Mouse (Mus musculus): ENCODE measurements at regions not wholly inside any gene's neighbourhood (a gene's known extent, or its start where the extent isn't known, plus 50 kb on each side); places are given as distances from the start of the nearest gene placed in this dataset.

GRCm38 (mm10) chr13:42575725-42576426 lies 104.5 kb upstream of the Phactr1 start:
- Histone ChIP-seq H3K27me3 (ENCODE audit: control insufficient read depth, insufficient read depth, insufficient read length) (no peaks in the 10 kb centered on the region), H3K79me3 (ENCODE audit: low read depth) (no peaks in the 10 kb centered on the region), H3K79me2 (ENCODE audit: control insufficient read depth, insufficient read depth) (no peaks in the 10 kb centered on the region), H3K36me3 (ENCODE audit: control insufficient read depth, insufficient read depth) (no peaks in the 10 kb centered on the region), H3ac (ENCODE audit: control insufficient read depth, insufficient read length, low read depth) (no peak overlapping the region), H3K4me3 (ENCODE audit: insufficient read depth, poor library complexity, severe bottlenecking) (no peak overlapping the region)
- TF ChIP-seq MAX (IDR thresholded peaks at IDR 0.05) (no peak), CEBPB (IDR thresholded peaks at IDR 0.05; ENCODE audit: low read depth) (peak; percentile 63), MYOG (IDR thresholded peaks at IDR 0.05; ENCODE audit: control insufficient read depth, extremely low read depth, insufficient read length) (no peak), USF1 (IDR thresholded peaks at IDR 0.05; ENCODE audit: low read depth) (no peak), CTCF (IDR thresholded peaks at IDR 0.05; ENCODE audit: control insufficient read depth, insufficient read depth, insufficient read length) (peak; percentile 71)

GRCm38 (mm10) chr13:42579471-42579870 lies 101.0 kb upstream of the Phactr1 start:
- no peaks in the 10 kb centered on the region for H3K79me3 ChIP-seq (ENCODE audit: low read depth)
- TF ChIP-seq MYOD1 (IDR thresholded peaks at IDR 0.05; ENCODE audit: control insufficient read depth, insufficient read length, low read depth), result no peak
- no peak for TF ChIP-seq MAX (IDR thresholded peaks at IDR 0.05)
- TF ChIP-seq MYOG (IDR thresholded peaks at IDR 0.05; ENCODE audit: control insufficient read depth, extremely low read depth, insufficient read length), result no peak
- H3K79me2 ChIP-seq (ENCODE audit: control insufficient read depth, insufficient read depth), result no peaks in the 10 kb centered on the region
- H3K27me3 ChIP-seq (ENCODE audit: control insufficient read depth, insufficient read depth, insufficient read length), result no peaks in the 10 kb centered on the region
- no peak overlapping the region for H3ac ChIP-seq (ENCODE audit: control insufficient read depth, insufficient read length, low read depth)
- no peak overlapping the region for H3K4me3 ChIP-seq (ENCODE audit: insufficient read depth, poor library complexity, severe bottlenecking)
- no peaks in the 10 kb centered on the region for H3K36me3 ChIP-seq (ENCODE audit: control insufficient read depth, insufficient read depth)

GRCm38 (mm10) chr13:42589136-42589535 lies 91.3 kb upstream of the Phactr1 start:
- TF ChIP-seq MYOD1 (IDR thresholded peaks at IDR 0.05; ENCODE audit: control insufficient read depth, insufficient read length, low read depth) (no peak), MYOG (IDR thresholded peaks at IDR 0.05; ENCODE audit: control insufficient read depth, extremely low read depth, insufficient read length) (no peak), FOSL1 (IDR thresholded peaks at IDR 0.05; ENCODE audit: insufficient read depth, low read length, poor library complexity, severe bottlenecking) (no peak), CTCF (IDR thresholded peaks at IDR 0.05; ENCODE audit: control insufficient read depth, insufficient read depth, insufficient read length) (no peak), MAX (IDR thresholded peaks at IDR 0.05) (no peak)
- Histone ChIP-seq H3K36me3 (ENCODE audit: control insufficient read depth, insufficient read depth) (no peaks in the 10 kb centered on the region), H3K27me3 (ENCODE audit: control insufficient read depth, insufficient read depth, insufficient read length) (no peaks in the 10 kb centered on the region), H3ac (ENCODE audit: control insufficient read depth, insufficient read length, low read depth) (no peak overlapping the region), H3K4me3 (ENCODE audit: insufficient read depth, poor library complexity, severe bottlenecking) (no peak overlapping the region), H3K79me3 (ENCODE audit: low read depth) (no peaks in the 10 kb centered on the region), H3K79me2 (ENCODE audit: control insufficient read depth, insufficient read depth) (no peaks in the 10 kb centered on the region)

- H3K79me2 ChIP-seq (ENCODE audit: control insufficient read depth, insufficient read depth), result no peaks in the 10 kb centered on the region
- TF ChIP-seq MAX (IDR thresholded peaks at IDR 0.05), result no peak
- no peak for TF ChIP-seq MYOG (IDR thresholded peaks at IDR 0.05; ENCODE audit: control insufficient read depth, extremely low read depth, insufficient read length)
- no peak for TF ChIP-seq USF1 (IDR thresholded peaks at IDR 0.05; ENCODE audit: low read depth)
- no peak for TF ChIP-seq CEBPB (IDR thresholded peaks at IDR 0.05; ENCODE audit: low read depth)
- no peak for TF ChIP-seq MYOD1 (IDR thresholded peaks at IDR 0.05; ENCODE audit: control insufficient read depth, insufficient read length, low read depth)
- TF ChIP-seq FOSL1 (IDR thresholded peaks at IDR 0.05; ENCODE audit: insufficient read depth, low read length, poor library complexity, severe bottlenecking), result no peak
- H3K4me3 ChIP-seq (ENCODE audit: insufficient read depth, poor library complexity, severe bottlenecking), result no peak overlapping the region
- H3K27me3 ChIP-seq (ENCODE audit: control insufficient read depth, insufficient read depth, insufficient read length), result no peaks in the 10 kb centered on the region
- H3K79me3 ChIP-seq (ENCODE audit: low read depth), result no peaks in the 10 kb centered on the region
- no peaks in the 10 kb centered on the region for H3K36me3 ChIP-seq (ENCODE audit: control insufficient read depth, insufficient read depth)
- no peak overlapping the region for H3ac ChIP-seq (ENCODE audit: control insufficient read depth, insufficient read length, low read depth)
Observed at GRCm38 (mm10) chr13:42589607-42590006, 90.8 kb upstream of the Phactr1 start.

GRCm38 (mm10) chr13:42590415-42590814 lies 90.0 kb upstream of the Phactr1 start:
- no peak overlapping the region for H3K4me3 ChIP-seq (ENCODE audit: insufficient read depth, poor library complexity, severe bottlenecking)
- H3K79me2 ChIP-seq (ENCODE audit: control insufficient read depth, insufficient read depth), result no peaks in the 10 kb centered on the region
- no peak for TF ChIP-seq MYOD1 (IDR thresholded peaks at IDR 0.05; ENCODE audit: control insufficient read depth, insufficient read length, low read depth)
- no peak for TF ChIP-seq CTCF (IDR thresholded peaks at IDR 0.05; ENCODE audit: control insufficient read depth, insufficient read depth, insufficient read length)
- no peak for TF ChIP-seq USF1 (IDR thresholded peaks at IDR 0.05; ENCODE audit: low read depth)
- no peak for TF ChIP-seq FOSL1 (IDR thresholded peaks at IDR 0.05; ENCODE audit: insufficient read depth, low read length, poor library complexity, severe bottlenecking)
- TF ChIP-seq CEBPB (IDR thresholded peaks at IDR 0.05; ENCODE audit: low read depth), result no peak
- TF ChIP-seq MYOG (IDR thresholded peaks at IDR 0.05; ENCODE audit: control insufficient read depth, extremely low read depth, insufficient read length), result no peak
- no peak for TF ChIP-seq MAX (IDR thresholded peaks at IDR 0.05)
- H3K27me3 ChIP-seq (ENCODE audit: control insufficient read depth, insufficient read depth, insufficient read length), result no peaks in the 10 kb centered on the region
- no peak overlapping the region for H3ac ChIP-seq (ENCODE audit: control insufficient read depth, insufficient read length, low read depth)
- H3K79me3 ChIP-seq (ENCODE audit: low read depth), result no peaks in the 10 kb centered on the region
- H3K36me3 ChIP-seq (ENCODE audit: control insufficient read depth, insufficient read depth), result no peaks in the 10 kb centered on the region

GRCm38 (mm10) chr13:42592945-42593344 lies 87.5 kb upstream of the Phactr1 start:
- Histone ChIP-seq H3K79me2 (ENCODE audit: control insufficient read depth, insufficient read depth) (no peaks in the 10 kb centered on the region), H3K36me3 (ENCODE audit: control insufficient read depth, insufficient read depth) (no peaks in the 10 kb centered on the region), H3K79me3 (ENCODE audit: low read depth) (no peaks in the 10 kb centered on the region), H3K4me3 (ENCODE audit: insufficient read depth, poor library complexity, severe bottlenecking) (no peak overlapping the region), H3K27me3 (ENCODE audit: control insufficient read depth, insufficient read depth, insufficient read length) (no peaks in the 10 kb centered on the region), H3ac (ENCODE audit: control insufficient read depth, insufficient read length, low read depth) (no peak overlapping the region)
- TF ChIP-seq MYOD1 (IDR thresholded peaks at IDR 0.05; ENCODE audit: control insufficient read depth, insufficient read length, low read depth) (no peak), MYOG (IDR thresholded peaks at IDR 0.05; ENCODE audit: control insufficient read depth, extremely low read depth, insufficient read length) (no peak), CEBPB (IDR thresholded peaks at IDR 0.05; ENCODE audit: low read depth) (no peak), USF1 (IDR thresholded peaks at IDR 0.05; ENCODE audit: low read depth) (no peak), MAX (IDR thresholded peaks at IDR 0.05) (no peak), CTCF (IDR thresholded peaks at IDR 0.05; ENCODE audit: control insufficient read depth, insufficient read depth, insufficient read length) (no peak), FOSL1 (IDR thresholded peaks at IDR 0.05; ENCODE audit: insufficient read depth, low read length, poor library complexity, severe bottlenecking) (no peak)

All from C2C12 (cell line).